Mouse (Mus musculus) mouse trophoblast stem cell (cell line): ENCODE measurements around the gene Tbl1x.

ENCODE experiments used
- in situ Hi-C, 2 experiments: fragments of 300-500 bp; cut with MseI, MboI; formaldehyde crosslinking; loops; 2 replicates in 1 of 2; 3 replicates in 1 of 2; pipeline ENCODE4 v1.15.1; 2025

Gene Tbl1x

DNA sequence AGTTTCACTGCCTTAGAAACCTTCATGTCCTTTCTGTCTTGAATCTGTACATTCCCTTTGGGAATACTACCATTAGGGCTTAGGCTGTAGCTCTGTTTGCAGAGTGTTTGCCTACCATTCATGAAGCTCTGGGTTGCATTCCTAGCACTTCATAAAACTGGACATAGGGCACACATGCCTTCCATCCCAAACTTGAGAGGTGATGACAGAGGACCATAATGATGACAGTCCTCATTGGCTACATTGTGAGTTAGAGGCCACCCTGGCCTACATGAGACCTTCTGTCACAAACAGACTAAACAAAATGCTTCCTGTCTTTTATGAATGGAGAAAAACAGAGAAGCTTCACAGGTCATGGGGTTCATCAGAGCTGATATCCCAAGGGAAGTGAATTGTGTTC, 33.2 kb downstream of the Tbl1x start:
- in situ Hi-C loops, result no loop called here

DNA sequence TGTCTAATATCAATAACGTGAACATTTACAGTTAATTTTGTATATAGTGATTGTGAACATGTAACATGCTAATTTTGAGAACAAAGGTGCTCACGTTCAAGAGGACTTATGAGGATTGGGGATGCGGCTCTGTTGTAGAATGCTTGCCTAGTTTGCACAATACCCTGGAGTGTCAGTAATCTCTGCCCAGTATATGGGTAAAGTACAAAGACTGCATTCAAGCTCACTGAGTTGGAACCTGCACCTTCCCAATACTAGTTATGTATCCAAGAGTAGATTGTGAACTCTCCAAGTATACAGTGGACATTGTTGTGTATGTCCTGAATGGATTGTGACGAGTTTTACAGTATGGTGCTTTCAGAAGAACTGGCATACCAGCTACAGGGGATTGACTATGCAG, 33.7 kb downstream of the Tbl1x start:
- in situ Hi-C loops, result no loop called here

GRCm38 (mm10) chrX:77545362-77546078, 34.7 kb downstream of the Tbl1x start:
- in situ Hi-C loops, result no loop called here

- in situ Hi-C loops, result no loop called here
Measured at GRCm38 (mm10) chrX:77546448-77546847, 35.6 kb downstream of the Tbl1x start.

DNA sequence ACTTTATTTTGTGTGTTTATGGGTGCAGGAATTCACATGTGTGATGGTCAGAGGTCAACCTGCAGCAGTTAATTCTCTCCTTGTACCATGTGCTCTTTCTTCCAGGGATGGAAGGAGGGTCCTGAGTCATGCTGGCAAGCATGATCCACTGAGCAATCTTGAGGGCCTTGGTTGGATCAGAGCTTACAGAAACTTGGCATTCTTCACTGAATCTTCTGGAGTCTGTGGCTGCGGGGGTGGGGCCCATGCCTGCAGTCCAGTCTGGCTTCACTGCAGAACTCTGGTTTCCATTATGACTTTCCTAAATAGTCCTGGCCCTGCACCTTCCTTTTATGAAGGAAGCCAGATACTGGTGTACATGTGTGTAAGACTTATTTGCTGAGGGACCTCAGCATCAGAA, 38.1 kb downstream of the Tbl1x start:
- in situ Hi-C loops, result no loop called here

DNA sequence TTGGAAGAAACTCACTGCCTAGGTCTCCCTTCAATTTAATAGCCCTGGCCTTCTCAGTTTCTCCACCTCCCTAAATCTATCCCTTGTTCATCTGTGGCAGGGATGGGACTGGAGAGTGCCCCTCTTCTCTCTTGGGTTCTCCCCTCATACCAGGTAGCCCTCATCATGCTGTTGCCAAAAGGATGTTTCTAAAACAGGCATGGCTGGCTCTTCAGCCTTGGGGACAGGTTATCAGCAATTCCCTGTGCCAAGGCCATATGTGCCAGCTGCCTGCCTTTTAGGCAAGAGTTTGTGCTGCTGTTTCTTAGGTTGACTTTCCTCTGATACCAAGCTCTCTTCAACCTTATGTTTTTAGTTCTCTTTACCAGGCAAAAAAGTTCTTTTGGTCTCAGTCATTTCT, 39.6 kb downstream of the Tbl1x start:
- in situ Hi-C loops, result no loop called here

GRCm38 (mm10) chrX:77551306-77551705, 40.5 kb downstream of the Tbl1x start:
- in situ Hi-C loops, result no loop called here

- in situ Hi-C loops, result no loop called here
Measured at GRCm38 (mm10) chrX:77552088-77552487, 41.3 kb downstream of the Tbl1x start.

- in situ Hi-C loops, result no loop called here
Measured at GRCm38 (mm10) chrX:77555985-77556384, 45.2 kb downstream of the Tbl1x start.

GRCm38 (mm10) chrX:77559199-77559881, 48.5 kb downstream of the Tbl1x start:
- in situ Hi-C loops, result no loop called here

DNA sequence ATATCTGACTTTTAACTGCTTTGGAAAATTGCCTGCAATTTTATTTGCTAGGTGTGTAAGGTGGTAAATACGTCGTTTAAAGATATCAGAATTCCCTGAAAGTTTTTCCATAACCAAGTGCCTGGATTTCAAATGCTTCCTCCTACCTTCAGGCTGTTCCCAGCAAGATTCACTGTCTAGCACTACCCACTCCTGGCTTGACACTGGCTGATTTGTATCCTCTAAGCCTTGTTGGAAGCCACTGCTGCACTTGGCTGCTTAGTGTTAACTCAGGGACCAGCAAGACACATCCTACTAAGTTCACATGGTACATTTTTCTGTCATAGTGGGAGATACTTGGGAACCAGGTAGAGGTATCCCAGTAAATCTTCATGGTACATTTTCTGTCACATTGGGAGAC, 52.8 kb downstream of the Tbl1x start:
- in situ Hi-C loops, result no loop called here

DNA sequence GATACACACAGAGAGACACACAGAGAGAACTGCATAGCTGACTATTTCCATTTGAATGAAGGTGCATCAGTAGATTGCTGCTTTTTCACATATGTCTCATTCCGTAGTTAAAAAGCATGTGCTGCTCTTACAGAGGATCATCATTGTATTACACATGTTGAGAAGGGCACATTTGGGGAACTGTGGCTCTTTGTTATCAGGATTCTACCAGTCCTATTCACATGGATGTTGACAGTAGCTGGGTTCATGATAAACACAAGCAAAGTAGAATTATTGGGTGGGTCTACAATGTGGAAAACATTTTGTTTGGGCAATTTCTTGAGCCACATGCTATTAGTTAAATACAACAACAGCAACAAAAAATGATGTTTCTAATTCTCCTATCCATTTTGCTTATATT, 55.9 kb downstream of the Tbl1x start:
- in situ Hi-C loops, result no loop called here

DNA sequence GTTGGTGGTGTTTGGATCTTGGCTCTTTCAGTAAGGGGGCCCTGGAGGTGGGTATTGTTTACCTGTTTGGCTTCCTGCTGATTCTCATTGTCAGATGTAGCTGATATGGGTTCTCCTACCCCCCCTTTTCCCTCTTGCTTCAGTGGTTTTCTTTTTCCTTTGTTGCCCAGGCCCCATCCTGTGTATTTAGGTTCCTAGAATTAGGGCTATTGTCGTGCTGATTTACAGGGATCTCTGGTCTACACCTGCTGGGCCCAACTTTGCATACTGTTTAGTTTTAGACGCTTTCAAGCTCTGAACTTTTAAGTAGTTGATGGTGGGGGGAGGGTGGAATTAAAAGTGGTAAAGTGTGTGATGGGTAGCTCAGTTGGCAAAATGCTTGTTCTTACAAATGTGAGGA, 57.2 kb downstream of the Tbl1x start:
- in situ Hi-C loops, result no loop called here

DNA sequence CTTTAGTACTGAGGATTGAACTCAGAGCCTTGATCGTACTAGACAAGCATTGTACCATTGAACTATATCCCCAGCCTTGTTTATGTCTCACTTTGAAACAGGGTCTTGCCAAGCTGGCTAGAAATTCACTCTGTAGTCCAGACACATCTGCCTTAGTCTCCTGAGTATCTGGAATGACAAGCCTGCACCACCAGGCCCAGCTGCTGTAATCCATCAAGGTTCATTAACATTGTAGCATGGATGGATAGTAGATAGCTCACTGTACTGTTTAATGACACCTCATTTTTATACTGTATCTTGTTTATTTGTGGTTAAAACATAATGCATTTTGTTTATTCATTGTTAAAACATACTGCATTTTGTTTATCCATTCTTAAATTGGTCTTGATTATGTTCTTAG, 62.9 kb downstream of the Tbl1x start:
- in situ Hi-C loops, result no loop called here

DNA sequence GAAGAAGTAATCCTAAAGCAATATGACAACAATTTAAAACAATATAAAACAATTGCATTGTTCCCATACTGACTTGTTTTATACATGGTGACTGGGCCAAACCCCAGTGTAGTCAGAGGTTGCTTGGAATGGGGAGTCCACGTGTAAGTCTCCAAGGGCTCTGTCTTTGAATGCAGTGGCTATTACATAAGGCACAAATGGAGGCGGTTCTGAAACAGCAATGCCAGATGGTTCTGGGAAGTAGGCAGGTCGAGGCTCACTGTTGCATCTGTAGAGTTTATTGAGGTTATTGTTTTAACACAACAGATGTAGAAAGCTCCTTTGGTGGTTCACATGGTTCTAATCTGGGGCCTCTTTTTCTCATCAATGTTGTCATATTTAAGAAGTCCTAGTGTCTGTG, 66.3 kb downstream of the Tbl1x start:
- in situ Hi-C loops, result no loop called here

DNA sequence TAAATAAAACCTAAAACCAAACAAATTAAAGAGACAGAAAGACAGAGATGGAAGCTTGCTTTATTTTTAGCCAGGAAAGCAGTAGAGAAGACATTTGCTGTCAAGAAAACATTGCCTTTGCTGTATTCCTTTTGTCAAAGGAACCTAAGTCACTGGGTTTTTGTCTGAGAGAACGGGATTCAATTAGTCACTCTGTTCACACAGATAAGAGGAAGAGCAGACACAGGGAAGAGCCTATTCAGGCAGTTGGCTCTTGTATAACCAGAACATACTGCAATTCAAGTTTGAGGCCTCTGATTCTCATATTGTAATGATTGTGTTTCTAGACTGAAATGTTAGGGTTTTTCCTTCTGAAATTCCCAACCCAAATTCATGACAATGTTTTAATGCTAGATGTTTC, 67.4 kb downstream of the Tbl1x start:
- in situ Hi-C loops, result no loop called here

GRCm38 (mm10) chrX:77579964-77580363, 69.2 kb downstream of the Tbl1x start:
- in situ Hi-C loops, result no loop called here

- in situ Hi-C loops, result no loop called here
Measured at GRCm38 (mm10) chrX:77585974-77586373, 75.2 kb downstream of the Tbl1x start.

DNA sequence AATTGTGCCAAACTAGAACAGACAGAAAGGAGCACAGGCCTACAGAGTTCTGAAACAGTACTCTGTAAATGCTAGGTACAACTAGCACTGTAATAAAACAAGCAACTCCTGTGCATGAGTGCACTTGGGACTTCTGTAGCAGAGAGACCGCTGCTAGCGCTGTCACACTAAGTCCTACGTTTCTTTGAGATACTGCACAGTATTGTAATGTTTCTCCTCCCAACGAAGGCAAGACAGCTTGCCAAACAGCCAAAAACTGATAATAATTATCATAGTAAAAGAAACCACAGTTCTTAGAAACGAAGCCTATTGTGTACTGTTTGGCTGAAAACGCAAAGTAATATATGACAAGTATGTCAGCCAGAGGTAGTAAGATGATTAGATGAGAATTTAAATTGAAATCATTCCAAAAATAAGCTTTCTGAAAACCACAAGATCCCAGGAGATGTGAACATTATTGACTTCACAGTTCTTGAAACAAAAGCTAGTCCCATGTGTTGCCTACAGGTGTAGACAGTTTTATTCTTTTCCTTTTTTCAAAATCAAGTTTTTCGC, 83.9 kb downstream of the Tbl1x start:
- in situ Hi-C loops, result no loop called here

DNA sequence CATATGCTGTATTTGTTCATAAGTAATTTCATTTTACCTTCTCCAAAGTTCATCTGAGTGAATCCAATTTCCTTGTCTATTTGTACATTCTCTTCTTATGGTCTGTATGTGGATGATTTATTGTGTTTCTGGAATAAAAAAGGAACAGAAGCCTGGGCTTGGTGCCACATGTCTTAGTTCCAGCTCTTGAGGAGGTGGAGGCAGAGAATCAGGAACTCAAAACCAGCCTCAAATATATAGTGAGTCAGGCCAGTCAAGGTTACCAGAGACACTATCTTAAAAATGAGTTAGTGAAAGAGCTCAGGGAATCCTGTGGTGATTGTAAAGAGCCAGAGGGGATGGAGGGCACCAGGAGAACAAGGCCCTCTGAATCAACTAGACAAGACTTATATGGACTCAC, 86.9 kb downstream of the Tbl1x start:
- in situ Hi-C loops, result no loop called here

DNA sequence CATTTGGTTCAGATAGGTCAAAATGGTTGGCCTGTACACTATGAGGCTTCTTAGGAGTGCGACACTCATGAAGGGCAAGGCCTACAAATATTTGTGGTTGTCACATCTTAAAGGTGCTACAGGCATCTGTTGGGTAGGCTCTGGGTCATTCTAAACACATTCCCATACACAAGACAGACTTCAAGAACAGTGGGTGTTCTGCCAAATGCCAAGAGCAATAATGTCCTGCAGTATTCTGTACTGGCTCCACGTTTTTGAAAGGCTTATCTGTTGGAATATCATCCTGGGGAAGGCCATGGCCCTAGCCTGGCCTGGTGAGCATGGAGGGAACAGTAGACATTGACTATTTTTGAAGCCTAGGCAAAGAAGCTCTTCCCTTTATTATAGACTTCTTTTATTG, 87.9 kb downstream of the Tbl1x start:
- in situ Hi-C loops, result no loop called here

DNA sequence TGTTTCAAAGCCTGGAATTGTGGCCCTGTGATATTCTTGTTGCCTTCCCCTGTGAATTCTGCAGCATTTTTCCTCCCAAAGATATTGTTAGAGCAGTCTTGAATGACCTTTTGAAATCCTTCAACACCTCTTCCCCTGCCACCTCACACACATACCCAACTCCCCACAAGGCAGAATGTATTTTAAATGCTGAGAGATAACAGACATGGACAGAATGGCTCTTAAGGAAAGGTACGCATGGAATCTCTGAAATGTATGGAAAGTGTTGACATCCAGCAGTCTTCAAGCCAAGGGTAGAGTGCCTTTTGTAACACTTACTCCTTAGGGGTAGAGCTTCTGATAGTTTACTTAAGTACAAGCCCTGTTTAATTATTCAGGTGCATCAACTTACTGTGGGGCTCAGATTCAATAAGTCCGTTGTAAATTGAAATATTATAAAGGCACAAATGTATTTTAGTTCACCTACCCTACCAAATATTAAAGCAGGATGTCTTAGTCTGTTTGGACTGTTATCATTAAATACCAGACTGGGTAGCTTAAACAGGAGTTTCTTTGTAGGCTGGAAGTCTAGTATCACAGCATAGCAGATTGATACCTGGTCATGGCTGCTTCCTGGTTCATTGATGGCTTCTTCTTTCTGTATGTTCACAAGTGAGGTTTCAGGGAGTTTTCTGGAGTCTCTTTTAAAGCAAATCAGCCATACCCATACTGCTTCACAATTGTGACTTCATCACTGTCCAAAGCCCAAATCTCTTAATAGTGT, 92.9 kb downstream of the Tbl1x start:
- in situ Hi-C loops, result no loop called here

- in situ Hi-C loops, result no loop called here
Measured at GRCm38 (mm10) chrX:77607488-77607887, 96.7 kb downstream of the Tbl1x start.
